Mouse (Mus musculus) heart, adult 2 months (tissue): ENCODE measurements around the gene Ttll11.

Experiments used
- CTCF ChIP-seq: fragments of 200-600 bp; IDR thresholded peaks from 2 replicates; pipeline ENCODE4 v1.8.1; 2022; ENCODE audit warnings: antibody characterized with exemption, mild to moderate bottlenecking, moderate library complexity
- EP300 ChIP-seq: fragments of 200-500 bp; IDR thresholded peaks from 2 replicates; pipeline ENCODE4 v1.6.1; 2011; ENCODE audit warnings: low read depth, low read length, control low read depth; ENCODE audit not compliant: insufficient read depth
- POLR2A ChIP-seq: fragments of 200-500 bp; IDR thresholded peaks from 2 replicates; pipeline ENCODE4 v1.6.1; 2011; ENCODE audit warnings: mild to moderate bottlenecking, low read depth, low read length, control low read depth; ENCODE audit not compliant: insufficient read depth

- TF ChIP-seq CTCF (no peak), POLR2A (no peak), EP300 (no peak)
These were observed 36.8 kb downstream of the Ttll11 start for GRCm38 (mm10) chr2:35942960-35943359.
